Mouse (Mus musculus): ENCODE measurements around the gene Atrnl1. TPM values are rescaled to one million over a fixed set of nuclear protein-coding genes. Genes with fewer than 3 reads are reported as not detected.
A peak's percentile ranks its signal among the peaks of the same experiment; 100 is the strongest.

Gene Atrnl1
- polyA plus RNA-seq, 1 experiment from 2014 or later = 7.0 TPM

GRCm38 (mm10) chr19:57931626-57932025 is 320.8 kb downstream of the Atrnl1 start:
- Histone ChIP-seq H3K4me2 (no peak overlapping the region), H3K36me3 (no peaks in the 10 kb centered on the region), H3K4me3 (replicated peaks) (no peak overlapping the region), H3K9ac (replicated peaks) (no peak overlapping the region), H3K9me3 (replicated peaks) (no peaks in the 10 kb centered on the region), H3K27me3 (replicated peaks) (no peaks in the 10 kb centered on the region), H3K4me1 (peaks cover 4% of the 10 kb centered on the region), H3K27ac (replicated peaks) (no peak overlapping the region)
- ATAC-seq (ENCODE audit: low FRiP score) = no peak
- 89% methylated on average over 4 of the region's 4 CpGs for WGBS

DNA sequence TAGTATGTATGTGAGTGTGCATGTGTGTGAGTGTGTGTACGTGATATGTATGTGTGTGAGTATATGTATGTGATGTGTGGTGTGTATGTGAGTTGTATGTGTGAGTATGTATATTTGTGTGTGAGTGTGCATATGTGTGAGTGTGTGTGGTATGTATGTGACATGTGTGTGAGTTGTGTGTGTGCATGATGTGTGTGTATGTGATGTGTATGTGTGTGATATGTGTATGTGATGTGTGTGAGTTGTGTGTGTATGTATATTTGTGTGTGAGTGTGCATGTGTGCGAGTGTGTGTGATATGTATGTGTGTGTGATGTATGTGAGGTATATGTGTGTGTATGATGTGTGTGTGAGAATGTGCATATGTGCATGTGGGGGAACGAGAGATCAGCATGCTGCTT is 326.0 kb downstream of the Atrnl1 start:
- Histone ChIP-seq H3K27ac (replicated peaks) (no peak overlapping the region), H3K9me3 (replicated peaks) (no peaks in the 10 kb centered on the region)
- 92% methylated on average over 3 of the region's 3 CpGs for WGBS

GRCm38 (mm10) chr19:57939166-57939565 is 328.3 kb downstream of the Atrnl1 start:
- Histone ChIP-seq H3K27ac (replicated peaks) (no peak overlapping the region), H3K9ac (replicated peaks) (no peak overlapping the region), H3K4me1 (peaks cover 11% of the 10 kb centered on the region), H3K36me3 (no peaks in the 10 kb centered on the region), H3K4me3 (replicated peaks) (no peak overlapping the region), H3K27me3 (replicated peaks) (no peaks in the 10 kb centered on the region), H3K9me3 (replicated peaks) (no peaks in the 10 kb centered on the region), H3K4me2 (no peak overlapping the region)
- ATAC-seq (ENCODE audit: low FRiP score) = no peak
- WGBS = 83% methylated on average over 1 of the region's 1 CpGs

More for the DNA sequence above, 326.0 kb downstream of the Atrnl1 start:
- Histone ChIP-seq H3K36me3 (no peaks in the 10 kb centered on the region), H3K4me2 (no peak overlapping the region), H3K27me3 (replicated peaks) (no peaks in the 10 kb centered on the region), H3K9ac (replicated peaks) (no peak overlapping the region), H3K4me1 (peaks cover 7% of the 10 kb centered on the region), H3K4me3 (replicated peaks) (no peak overlapping the region)
- no peak for ATAC-seq (ENCODE audit: low FRiP score)

DNA sequence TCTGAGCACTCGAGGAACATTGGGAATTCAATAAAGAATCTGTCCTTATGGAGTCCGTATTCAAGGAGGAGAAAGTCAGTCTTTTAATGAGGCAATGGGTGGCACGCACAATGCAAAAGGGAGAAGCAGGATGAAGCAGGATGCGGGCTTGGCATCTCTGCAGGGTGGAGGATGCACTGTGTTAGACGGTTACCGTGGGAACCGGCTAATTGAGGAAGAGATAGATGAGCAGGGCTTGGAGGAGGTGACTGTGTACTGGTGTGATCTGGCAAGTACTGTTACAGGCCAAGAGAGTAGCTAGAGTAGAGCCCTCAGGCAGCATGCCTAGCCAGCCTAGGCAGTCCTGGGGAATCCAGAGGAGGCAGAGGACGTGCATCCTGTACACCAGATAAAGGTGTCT is 330.7 kb downstream of the Atrnl1 start:
- Histone ChIP-seq H3K4me2 (no peak overlapping the region), H3K4me1 (peaks cover 11% of the 10 kb centered on the region), H3K27me3 (replicated peaks) (no peaks in the 10 kb centered on the region), H3K27ac (replicated peaks) (peak overlapping the region; percentile 34), H3K36me3 (no peaks in the 10 kb centered on the region), H3K4me3 (replicated peaks) (no peak overlapping the region), H3K9me3 (replicated peaks) (no peaks in the 10 kb centered on the region), H3K9ac (replicated peaks) (no peak overlapping the region)
- 25% methylated on average over 8 of the region's 8 CpGs for WGBS
- ATAC-seq (ENCODE audit: low FRiP score) = peak; percentile 66

DNA sequence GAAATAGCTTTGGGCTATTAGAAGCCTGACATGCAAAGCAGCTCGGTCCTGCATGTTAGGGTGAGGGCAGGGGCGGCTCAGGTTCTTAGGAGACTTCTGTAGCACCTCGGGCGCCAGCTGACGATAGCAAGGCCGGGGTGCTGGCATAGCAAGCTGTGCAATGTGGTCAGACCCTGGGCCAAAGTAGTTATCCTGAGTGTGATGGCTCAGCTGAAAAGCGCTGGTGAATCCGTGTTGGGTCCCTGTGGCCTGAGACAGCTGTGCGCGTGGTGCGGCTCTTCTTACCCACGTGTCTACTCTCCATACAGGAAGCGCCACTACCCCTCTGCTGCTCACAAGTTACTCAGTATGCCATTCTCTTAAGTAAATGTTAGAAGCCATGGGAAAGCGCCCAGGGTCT is 331.4 kb downstream of the Atrnl1 start:
- Histone ChIP-seq H3K4me1 (peaks cover 11% of the 10 kb centered on the region), H3K9me3 (replicated peaks) (no peaks in the 10 kb centered on the region), H3K4me2 (no peak overlapping the region), H3K27me3 (replicated peaks) (no peaks in the 10 kb centered on the region), H3K9ac (replicated peaks) (no peak overlapping the region), H3K27ac (replicated peaks) (no peak overlapping the region), H3K36me3 (no peaks in the 10 kb centered on the region), H3K4me3 (replicated peaks) (no peak overlapping the region)
- 86% methylated on average over 14 of the region's 14 CpGs for WGBS
- no peak for ATAC-seq (ENCODE audit: low FRiP score)

- H3K36me3 ChIP-seq = no peaks in the 10 kb centered on the region
- WGBS = 76% methylated on average over 2 of the region's 2 CpGs
- no peak for ATAC-seq (ENCODE audit: low FRiP score)
Measured at GRCm38 (mm10) chr19:57943308-57943707, 332.5 kb downstream of the Atrnl1 start.

DNA sequence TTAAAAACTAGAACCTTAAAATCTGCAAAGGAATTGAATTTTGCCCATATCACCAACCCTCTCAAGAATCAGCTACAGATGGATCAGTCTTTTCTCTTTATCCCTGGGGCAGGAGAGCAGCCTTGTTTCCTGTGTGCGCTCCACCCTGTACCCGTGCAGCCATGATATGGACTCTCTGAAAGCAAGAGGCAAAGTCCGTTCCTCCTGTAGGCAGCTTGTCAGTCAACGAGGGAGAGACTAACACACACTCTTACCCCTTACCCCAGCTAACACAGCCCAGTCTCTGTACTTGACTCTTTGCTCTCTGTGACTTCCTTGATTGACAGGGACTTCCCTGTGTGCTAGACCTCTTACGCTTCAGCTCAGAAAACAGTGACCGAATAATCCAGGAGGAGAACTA is 333.8 kb downstream of the Atrnl1 start:
- Histone ChIP-seq H3K4me3 (replicated peaks) (no peak overlapping the region), H3K27ac (replicated peaks) (no peak overlapping the region), H3K4me2 (no peak overlapping the region), H3K4me1 (peaks cover 13% of the 10 kb centered on the region), H3K36me3 (no peaks in the 10 kb centered on the region), H3K9ac (replicated peaks) (no peak overlapping the region), H3K9me3 (replicated peaks) (no peaks in the 10 kb centered on the region), H3K27me3 (replicated peaks) (no peaks in the 10 kb centered on the region)
- ATAC-seq (ENCODE audit: low FRiP score) = no peak
- 96% methylated on average over 6 of the region's 6 CpGs for WGBS

More at GRCm38 (mm10) chr19:57943308-57943707, 332.5 kb downstream of the Atrnl1 start:
- no peak overlapping the region for H3K4me2 ChIP-seq
- H3K27me3 ChIP-seq (replicated peaks) = no peaks in the 10 kb centered on the region
- peaks cover 11% of the 10 kb centered on the region for H3K4me1 ChIP-seq
- H3K9me3 ChIP-seq (replicated peaks) = no peaks in the 10 kb centered on the region
- no peak overlapping the region for H3K27ac ChIP-seq (replicated peaks)
- no peak overlapping the region for H3K4me3 ChIP-seq (replicated peaks)
- H3K9ac ChIP-seq (replicated peaks) = no peak overlapping the region

GRCm38 (mm10) chr19:57945626-57946250 is 334.9 kb downstream of the Atrnl1 start:
- Histone ChIP-seq H3K4me2 (no peak overlapping the region), H3K36me3 (no peaks in the 10 kb centered on the region), H3K4me3 (replicated peaks) (no peak overlapping the region), H3K27ac (replicated peaks) (no peak overlapping the region), H3K4me1 (peaks cover 15% of the 10 kb centered on the region), H3K9ac (replicated peaks) (no peak overlapping the region), H3K27me3 (replicated peaks) (no peaks in the 10 kb centered on the region), H3K9me3 (replicated peaks) (no peaks in the 10 kb centered on the region)
- no peak for ATAC-seq (ENCODE audit: low FRiP score)
- WGBS = 97% methylated on average over 4 of the region's 4 CpGs

GRCm38 (mm10) chr19:57948489-57948888 is 337.7 kb downstream of the Atrnl1 start:
- no peak for ATAC-seq (ENCODE audit: low FRiP score)
- H3K4me1 ChIP-seq = peaks cover 7% of the 10 kb centered on the region; the same call in 1 of the 2 replicates
- 95% methylated on average over 2 of the region's 2 CpGs for WGBS
- no peak overlapping the region for H3K4me2 ChIP-seq
- H3K36me3 ChIP-seq = no peaks in the 10 kb centered on the region
- H3K9ac ChIP-seq (replicated peaks) = no peak overlapping the region
- H3K9me3 ChIP-seq (replicated peaks) = no peaks in the 10 kb centered on the region
- H3K27ac ChIP-seq (replicated peaks) = no peak overlapping the region
- no peaks in the 10 kb centered on the region for H3K27me3 ChIP-seq (replicated peaks)
- no peak overlapping the region for H3K4me3 ChIP-seq (replicated peaks)

DNA sequence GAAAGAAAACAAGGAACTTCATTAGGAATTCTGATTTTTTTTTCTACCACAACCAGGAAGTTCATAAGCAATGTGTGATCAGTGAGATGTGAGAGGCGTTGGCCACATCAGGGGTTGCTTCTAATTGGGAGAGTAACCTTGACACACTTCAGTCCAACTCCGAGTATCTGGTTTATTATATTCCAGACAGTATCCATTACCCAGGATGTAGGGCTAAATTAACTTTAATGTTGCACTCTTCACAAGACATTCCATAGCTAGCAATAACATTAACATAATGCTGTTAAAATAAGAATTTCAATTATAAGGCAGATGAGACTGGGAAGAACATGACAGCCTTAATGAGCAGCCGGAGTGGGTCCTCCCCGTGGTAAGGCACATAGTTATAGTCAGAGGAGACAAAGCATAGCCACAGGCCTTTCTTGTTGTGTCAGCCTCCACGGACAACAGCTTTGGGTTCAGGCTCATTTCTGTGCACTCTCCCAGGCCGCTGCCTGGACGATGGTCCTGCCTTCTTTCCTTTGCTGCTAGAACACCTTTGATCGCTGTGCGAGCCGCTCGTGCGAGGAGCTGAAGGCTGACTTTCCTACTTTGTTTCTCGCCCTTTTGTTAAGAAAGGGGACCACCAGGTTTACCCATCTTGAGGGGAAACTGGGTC is 338.6 kb downstream of the Atrnl1 start:
- Histone ChIP-seq H3K4me3 (replicated peaks) (no peak overlapping the region), H3K4me2 (no peak overlapping the region), H3K9me3 (replicated peaks) (no peaks in the 10 kb centered on the region), H3K4me1 (peaks cover 7% of the 10 kb centered on the region; the same call in 1 of the 2 replicates), H3K27ac (replicated peaks) (peak overlapping the region; percentile 45; the same call in 1 of the 2 replicates), H3K27me3 (replicated peaks) (no peaks in the 10 kb centered on the region), H3K9ac (replicated peaks) (no peak overlapping the region), H3K36me3 (no peaks in the 10 kb centered on the region)
- peak; percentile 47; the same call in 1 of the 2 replicates for ATAC-seq (ENCODE audit: low FRiP score)
- 61% methylated on average over 13 of the region's 13 CpGs for WGBS

- Histone ChIP-seq H3K27me3 (replicated peaks) (no peaks in the 10 kb centered on the region), H3K36me3 (no peaks in the 10 kb centered on the region), H3K9me3 (replicated peaks) (no peaks in the 10 kb centered on the region), H3K4me1 (peaks cover 7% of the 10 kb centered on the region; the same call in 1 of the 2 replicates), H3K4me3 (replicated peaks) (no peak overlapping the region), H3K27ac (replicated peaks) (no peak overlapping the region), H3K4me2 (no peak overlapping the region), H3K9ac (replicated peaks) (no peak overlapping the region)
- over 99% methylated on average over 3 of the region's 3 CpGs for WGBS
- no peak for ATAC-seq (ENCODE audit: low FRiP score)
Measured at GRCm38 (mm10) chr19:57954131-57954530, 343.3 kb downstream of the Atrnl1 start.

DNA sequence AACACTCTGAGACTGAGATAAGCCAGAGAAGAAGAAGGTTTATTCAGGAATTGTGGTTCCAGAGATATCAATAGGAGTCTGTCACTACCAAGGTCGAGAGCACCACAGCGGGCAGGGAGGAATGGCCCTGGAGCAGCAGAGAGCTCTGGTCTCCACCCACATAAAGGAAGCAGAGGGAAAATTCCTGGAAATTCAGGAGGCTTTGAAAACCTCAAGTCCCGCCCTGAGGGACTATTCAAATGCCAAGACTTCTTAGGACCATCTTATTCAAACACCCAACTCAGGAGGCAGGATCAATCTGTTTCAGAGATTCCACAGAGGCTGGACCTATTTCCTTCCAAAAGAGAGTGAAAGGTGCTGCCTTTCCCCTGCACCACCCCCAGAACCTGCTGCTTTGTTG is 345.6 kb downstream of the Atrnl1 start:
- Histone ChIP-seq H3K9ac (replicated peaks) (no peak overlapping the region), H3K9me3 (replicated peaks) (no peaks in the 10 kb centered on the region), H3K27me3 (replicated peaks) (no peaks in the 10 kb centered on the region), H3K27ac (replicated peaks) (no peak overlapping the region), H3K4me1 (no peaks in the 10 kb centered on the region), H3K36me3 (no peaks in the 10 kb centered on the region), H3K4me2 (no peak overlapping the region), H3K4me3 (replicated peaks) (no peak overlapping the region)
- 89% methylated on average over 3 of the region's 3 CpGs for WGBS
- ATAC-seq (ENCODE audit: low FRiP score) = no peak

All from neural tube, embryonic 15.5 days (tissue).